Mouse (Mus musculus) ES-Bruce4 (cell line): ENCODE measurements around the gene Grid2ip. TPM values are rescaled to one million over a fixed set of nuclear protein-coding genes. Genes with fewer than 3 reads are reported as not detected.

Source experiments
- H3K27ac ChIP-seq: 2 replicates; pipeline ENCODE4 v1.5.1; 2012; ENCODE audit warnings: low read length, inconsistent platforms; ENCODE audit not compliant: insufficient read depth
- H3K27me3 ChIP-seq: 2 replicates; pipeline ENCODE4 v1.6.1; 2012; ENCODE audit warnings: mild to moderate bottlenecking, low read length, inconsistent platforms; ENCODE audit not compliant: control insufficient read depth, poor library complexity, insufficient read depth, severe bottlenecking
- H3K36me3 ChIP-seq: 2 replicates; pipeline ENCODE4 v1.6.1; 2012; ENCODE audit warnings: inconsistent platforms, mild to moderate bottlenecking, low read length, moderate library complexity; ENCODE audit not compliant: control insufficient read depth, poor library complexity, insufficient read depth, severe bottlenecking
- H3K4me1 ChIP-seq: one replicate; pipeline ENCODE4 v1.8.1; 2011; ENCODE audit warnings: low read length; ENCODE audit not compliant: control insufficient read depth, insufficient read depth
- H3K4me3 ChIP-seq: 2 replicates; pipeline ENCODE4 v1.5.1; 2011; ENCODE audit warnings: low read depth, mild to moderate bottlenecking, low read length
- H3K9ac ChIP-seq: 2 replicates; pipeline ENCODE4 v1.6.1; 2012; ENCODE audit warnings: low read depth, mild to moderate bottlenecking, inconsistent platforms; ENCODE audit not compliant: poor library complexity, severe bottlenecking
- H3K9me3 ChIP-seq: replicated peaks from 2 replicates; pipeline ENCODE4 v1.6.1; 2012; ENCODE audit warnings: mild to moderate bottlenecking, low read length, inconsistent platforms; ENCODE audit not compliant: control insufficient read depth, poor library complexity, insufficient read depth, severe bottlenecking
- CTCF ChIP-seq: IDR thresholded peaks from one replicate; pipeline ENCODE4 v1.8.1; 2011; ENCODE audit warnings: low read depth, low read length
- EP300 ChIP-seq: IDR thresholded peaks from 2 replicates; pipeline ENCODE4 v1.6.1; 2011; ENCODE audit warnings: low read depth, low read length; ENCODE audit not compliant: insufficient read depth
- POLR2A ChIP-seq: IDR thresholded peaks from one replicate; pipeline ENCODE4 v1.8.1; 2011; ENCODE audit warnings: low read length; ENCODE audit not compliant: insufficient read depth
- polyA plus RNA-seq: library from polyadenylated mRNA; stranded (reverse); fragments of >200 nt; gene quantifications from 2 replicates; pipeline ENCODE4 v1.2.4, GENCODE M21; 2011; ENCODE audit warnings: low read depth; ENCODE audit not compliant: missing spikeins, insufficient read depth, insufficient read length

Gene Grid2ip
- polyA plus RNA-seq, 1 experiment: 0.57 TPM

DNA sequence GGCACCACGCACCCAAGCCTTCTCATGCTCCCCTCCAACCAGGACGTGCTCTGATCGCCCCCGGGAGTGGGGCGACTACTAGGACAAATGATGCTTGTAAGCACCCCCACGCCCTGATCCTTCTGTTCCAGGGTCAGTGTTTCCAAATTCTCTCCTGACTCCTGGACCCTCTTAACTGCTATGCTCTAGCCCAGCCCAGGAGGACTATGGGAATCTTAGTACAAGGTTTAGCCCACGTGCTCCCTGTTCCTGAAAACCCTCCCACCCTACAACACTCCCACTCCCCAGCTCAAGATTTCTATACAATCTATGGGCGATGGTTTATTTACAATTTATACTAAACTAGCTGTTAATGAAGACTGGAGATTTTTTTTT lies 41.6 kb upstream of the Grid2ip start:
- Histone ChIP-seq H3K27ac (no peak overlapping the region), H3K36me3 (peaks cover 12% of the 10 kb centered on the region; the same call in 1 of the 2 replicates), H3K9ac (peak overlapping the region; percentile 90), H3K9me3 (no peaks in the 10 kb centered on the region), H3K27me3 (no peaks in the 10 kb centered on the region), H3K4me1 (no peaks in the 10 kb centered on the region), H3K4me3 (peak overlapping the region; percentile 70)
- TF ChIP-seq EP300 (no peak), POLR2A (no peak), CTCF (no peak)

DNA sequence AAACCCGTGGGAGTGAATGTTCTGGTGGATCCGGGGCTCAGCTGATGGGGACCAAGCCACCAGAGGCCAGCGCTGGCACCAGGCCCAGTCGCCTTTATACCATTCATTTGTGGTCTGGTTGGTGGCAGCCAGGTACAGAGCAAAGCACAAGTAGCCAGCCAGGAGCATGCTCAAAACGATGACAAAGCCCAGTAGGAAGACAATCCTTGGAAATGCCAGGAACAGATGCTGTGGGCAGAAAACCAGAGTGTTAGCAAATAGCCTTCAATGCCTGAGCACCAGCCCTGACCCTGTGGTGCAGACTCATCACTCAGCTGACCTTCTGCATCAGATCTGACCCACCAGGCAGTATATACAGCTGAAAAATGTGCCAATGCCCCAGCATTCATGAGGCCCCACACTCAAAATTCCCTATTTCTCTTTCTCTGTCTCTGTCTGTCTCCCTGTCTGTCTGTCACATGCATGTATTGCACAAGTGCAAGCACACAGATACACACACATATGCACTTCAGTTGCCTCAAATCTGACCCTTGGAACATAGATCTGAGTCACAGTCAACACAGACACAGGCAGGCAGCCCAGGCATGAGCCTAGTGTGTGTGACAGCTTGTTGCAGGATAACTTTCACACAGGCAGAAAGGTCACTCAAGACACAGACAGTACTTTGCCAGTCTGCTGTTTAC lies 40.4 kb upstream of the Grid2ip start:
- TF ChIP-seq POLR2A (no peak), CTCF (no peak), EP300 (no peak)
- H3K27ac ChIP-seq: no peak overlapping the region
- peaks cover 9% of the 10 kb centered on the region; the same call in 1 of the 2 replicates for H3K36me3 ChIP-seq
- no peak overlapping the region for H3K4me3 ChIP-seq
- no peaks in the 10 kb centered on the region for H3K27me3 ChIP-seq
- H3K4me1 ChIP-seq: no peaks in the 10 kb centered on the region
- no peak overlapping the region for H3K9ac ChIP-seq
- H3K9me3 ChIP-seq: no peaks in the 10 kb centered on the region

DNA sequence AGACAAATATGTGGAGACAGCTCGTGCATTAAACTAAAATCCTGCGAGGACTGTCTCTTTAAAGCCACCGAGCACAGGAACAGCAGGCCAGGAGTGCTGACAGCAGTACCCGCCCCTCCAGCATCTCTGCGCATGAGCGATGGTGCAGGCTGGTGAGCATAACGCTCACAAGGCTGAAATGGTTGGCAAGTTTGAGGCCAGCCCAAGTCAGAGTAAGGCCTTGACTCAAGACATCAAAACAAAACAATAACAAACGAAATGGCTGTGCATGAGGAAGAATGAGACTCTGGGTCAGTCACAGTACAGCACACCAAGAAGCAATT lies 39.9 kb upstream of the Grid2ip start:
- TF ChIP-seq POLR2A: no peak
- no peak for TF ChIP-seq EP300
- TF ChIP-seq CTCF: no peak
- Histone ChIP-seq H3K4me3 (no peak overlapping the region), H3K9me3 (no peaks in the 10 kb centered on the region), H3K27me3 (no peaks in the 10 kb centered on the region), H3K36me3 (peaks cover 9% of the 10 kb centered on the region; the same call in 1 of the 2 replicates), H3K4me1 (no peaks in the 10 kb centered on the region), H3K9ac (no peak overlapping the region), H3K27ac (no peak overlapping the region)

DNA sequence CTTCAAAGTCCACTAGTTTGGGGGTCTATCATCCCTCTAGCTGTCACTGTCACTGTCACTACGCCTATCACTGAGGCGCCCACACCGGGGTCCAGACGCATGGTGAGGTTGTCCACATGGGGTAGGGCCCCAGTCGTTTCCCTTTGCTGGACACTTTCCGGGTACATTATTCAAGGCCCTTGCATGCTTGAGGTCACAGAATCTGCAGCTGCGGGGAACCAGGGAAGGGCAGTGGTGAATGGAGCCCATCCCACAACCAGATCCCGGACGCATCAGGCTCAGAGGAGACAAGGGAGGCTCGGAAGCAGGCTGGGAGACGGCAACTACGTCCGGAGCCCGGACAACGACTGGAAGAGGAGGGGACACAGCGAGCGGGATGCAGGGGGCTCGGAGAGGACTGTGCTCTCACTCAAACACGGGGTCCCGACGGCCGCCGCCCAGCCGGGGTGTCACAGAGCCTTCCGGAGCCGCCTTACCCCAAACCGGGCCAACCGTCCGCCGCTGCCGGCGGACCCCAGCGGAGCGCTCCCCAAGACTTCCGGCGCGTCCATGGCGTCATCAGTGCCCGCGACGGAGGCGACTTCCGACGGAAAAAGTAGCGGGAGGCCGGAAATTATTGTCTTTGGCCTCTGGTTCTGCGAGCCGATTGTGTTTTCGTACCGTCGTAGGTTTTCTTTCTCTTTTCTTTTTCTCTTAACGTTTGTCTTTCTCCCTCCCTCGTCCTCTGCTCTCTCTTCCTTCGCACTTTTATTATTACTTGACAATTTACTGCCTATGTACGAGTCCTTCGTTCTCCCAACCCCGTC lies 28.2 kb upstream of the Grid2ip start, which contains the start of gene Zdhhc4:
TSS of gene Zdhhc4 (minus strand) at position 567 of the 806 bp plus-strand sequence.
- H3K27me3 ChIP-seq: no peaks in the 10 kb centered on the region
- peaks cover 2% of the 10 kb centered on the region; the same call in 1 of the 2 replicates for H3K36me3 ChIP-seq
- no peaks in the 10 kb centered on the region for H3K9me3 ChIP-seq
- H3K27ac ChIP-seq: no peak within 1 kb of the TSS
- peak within 1 kb of the TSS; percentile 100 for H3K4me3 ChIP-seq
- no peaks in the 10 kb centered on the region for H3K4me1 ChIP-seq
- peak within 1 kb of the TSS; percentile 93 for H3K9ac ChIP-seq
- no peak for TF ChIP-seq CTCF
- no peak for TF ChIP-seq EP300
- peak; percentile 12 for TF ChIP-seq POLR2A

DNA sequence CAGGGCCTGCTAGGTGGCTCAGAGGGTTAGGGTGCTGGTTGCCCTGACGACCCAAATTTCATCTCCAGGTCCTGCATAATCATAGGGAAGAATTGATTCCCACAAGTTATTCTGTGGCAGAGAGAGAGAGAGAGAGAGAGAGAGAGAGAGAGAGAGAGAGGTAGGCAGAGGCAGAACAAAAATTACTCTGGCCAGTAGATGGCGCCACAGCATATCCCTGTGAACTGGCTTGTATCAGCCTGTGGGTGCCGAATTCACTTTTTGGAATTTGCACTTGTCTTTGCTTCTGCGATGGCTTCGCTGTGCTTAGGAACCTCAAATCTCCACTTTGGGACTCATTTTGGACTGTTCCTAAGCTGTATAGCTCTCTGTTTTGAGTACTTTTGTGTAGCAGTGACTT lies 23.3 kb upstream of the Grid2ip start:
- no peaks in the 10 kb centered on the region for H3K4me1 ChIP-seq
- no peak overlapping the region for H3K4me3 ChIP-seq
- no peaks in the 10 kb centered on the region for H3K9me3 ChIP-seq
- TF ChIP-seq POLR2A (no peak), CTCF (peak; percentile 66), EP300 (no peak)
- no peak overlapping the region for H3K9ac ChIP-seq
- no peak overlapping the region for H3K27ac ChIP-seq
- no peaks in the 10 kb centered on the region for H3K36me3 ChIP-seq
- no peaks in the 10 kb centered on the region for H3K27me3 ChIP-seq

DNA sequence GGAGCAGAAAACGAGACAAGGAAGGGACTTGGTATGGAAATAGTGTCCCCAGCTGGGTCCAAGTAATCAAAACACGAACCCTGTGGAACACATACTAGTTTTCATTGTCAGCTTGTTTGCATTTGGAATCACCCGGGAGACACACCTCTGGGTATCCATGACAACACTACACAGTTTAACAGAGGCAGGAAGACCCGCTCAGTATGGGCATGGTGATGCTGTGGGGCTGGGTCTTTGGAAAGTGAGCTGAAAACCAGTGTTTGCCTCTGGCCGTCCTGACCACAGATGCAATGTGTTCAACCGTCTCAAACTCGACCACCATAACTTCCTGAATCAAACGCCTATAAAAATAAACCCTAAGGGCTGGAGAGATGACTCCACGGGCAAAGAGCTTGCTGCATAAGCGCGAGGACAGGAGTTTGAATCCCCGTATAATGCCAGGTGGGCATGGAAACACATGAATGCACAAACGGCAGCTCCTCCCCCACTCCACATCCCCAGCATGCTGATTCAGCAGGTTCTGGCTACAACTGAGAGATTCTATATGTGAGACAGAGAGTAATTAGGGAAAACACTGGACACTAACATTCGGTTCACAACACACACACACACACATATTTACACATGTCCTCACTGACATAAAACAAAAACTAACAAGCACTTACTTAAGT lies 22.6 kb upstream of the Grid2ip start:
- H3K4me1 ChIP-seq: no peaks in the 10 kb centered on the region
- H3K9me3 ChIP-seq: no peaks in the 10 kb centered on the region
- no peak overlapping the region for H3K27ac ChIP-seq
- no peak overlapping the region for H3K4me3 ChIP-seq
- no peaks in the 10 kb centered on the region for H3K27me3 ChIP-seq
- H3K9ac ChIP-seq: no peak overlapping the region
- TF ChIP-seq EP300 (no peak), CTCF (no peak), POLR2A (no peak)
- no peaks in the 10 kb centered on the region for H3K36me3 ChIP-seq
